Mouse (Mus musculus) midbrain, postnatal 0 days (tissue): Measurements from ENCODE around the gene Zc3h4. TPM values are rescaled to one million over a fixed set of nuclear protein-coding genes. Genes with fewer than 3 reads are reported as not detected.
A peak's percentile ranks its signal among the peaks of the same experiment; 100 is the strongest.

Source experiments
- ATAC-seq: fragments of 200-750 bp; cut with Nextera tagmentation; 2 replicates; pipeline ENCODE4 v1.8.0; 2017; ENCODE audit warnings: moderate number of reproducible peaks, mild to moderate bottlenecking, moderate TSS enrichment, moderate library complexity; ENCODE audit not compliant: low FRiP score
- DNase-seq: peaks from one replicate; pipeline ENCODE4 v3.0.0-alpha.2; 2015; ENCODE audit warnings: low spot score
- H3K27ac ChIP-seq: fragments of 300-500 bp; sonication (generic); 2 replicates; pipeline ENCODE4 v1.5.1; 2014; ENCODE audit warnings: low read depth, mild to moderate bottlenecking, low read length, mixed read lengths
- H3K27me3 ChIP-seq: fragments of 300-500 bp; sonication (generic); 2 replicates; pipeline ENCODE4 v1.6.1; 2014; ENCODE audit warnings: low read length, control low read depth, mixed read lengths; ENCODE audit not compliant: insufficient read depth
- H3K36me3 ChIP-seq: fragments of 300-500 bp; sonication (generic); 2 replicates; pipeline ENCODE4 v1.6.1; 2014; ENCODE audit warnings: low read length, control low read depth, mixed read lengths; ENCODE audit not compliant: insufficient read depth
- H3K4me1 ChIP-seq: fragments of 300-500 bp; sonication (generic); 2 replicates; pipeline ENCODE4 v1.6.1; 2014; ENCODE audit warnings: mild to moderate bottlenecking, control low read depth, antibody characterized with exemption, low read length, mixed read lengths; ENCODE audit not compliant: insufficient read depth
- H3K4me2 ChIP-seq: fragments of 300-500 bp; sonication (generic); 2 replicates; pipeline ENCODE4 v1.6.1; 2014; ENCODE audit warnings: low read depth, mild to moderate bottlenecking, low read length, mixed read lengths; ENCODE audit not compliant: poor library complexity, severe bottlenecking
- H3K4me3 ChIP-seq: fragments of 300-500 bp; sonication (generic); 2 replicates; pipeline ENCODE4 v1.5.1; 2014; ENCODE audit warnings: low read depth, mild to moderate bottlenecking, low read length, moderate library complexity
- H3K9ac ChIP-seq: fragments of 300-500 bp; sonication (generic); replicated peaks from 2 replicates; pipeline ENCODE4 v1.6.1; 2014; ENCODE audit warnings: mild to moderate bottlenecking, low read length, moderate library complexity, mixed read lengths; ENCODE audit not compliant: poor library complexity, severe bottlenecking
- H3K9me3 ChIP-seq: fragments of 300-500 bp; sonication (generic); 2 replicates; pipeline ENCODE4 v1.6.1; 2016; ENCODE audit warnings: low read length, control low read depth
- CTCF ChIP-seq: IDR thresholded peaks from 2 replicates; pipeline ENCODE4 v1.5.1; 2016; ENCODE audit warnings: antibody characterized with exemption, mild to moderate bottlenecking
- WGBS: fragments of 180-500 bp; shearing (Covaris S2); extraction: QIAGEN DNeasy Blood & Tissue Kit; methylation state at CpG from one replicate; pipeline ENCODE4 v1.1.7; 2014; 5-methylcytosine and 5-hydroxymethylcytosine counted together
- polyA plus RNA-seq: library from polyadenylated mRNA; unstranded; fragments of >200 nt; fragmentation: Nextera tagmentation; extraction: Ambion mirVana; gene quantifications from 2 replicates; pipeline ENCODE4 v1.2.1, GENCODE M21; 2015
- total RNA-seq: library from RNA; depleted of rRNA; stranded (reverse); fragments of >200 nt; gene quantifications from 2 replicates; pipeline ENCODE4 v1.2.3, GENCODE M21; 2014; rRNA removed

The Zc3h4 gene
- total and polyA plus RNA-seq, 2 experiments from 2014 or later, result 9.7 to 41.1 TPM

DNA sequence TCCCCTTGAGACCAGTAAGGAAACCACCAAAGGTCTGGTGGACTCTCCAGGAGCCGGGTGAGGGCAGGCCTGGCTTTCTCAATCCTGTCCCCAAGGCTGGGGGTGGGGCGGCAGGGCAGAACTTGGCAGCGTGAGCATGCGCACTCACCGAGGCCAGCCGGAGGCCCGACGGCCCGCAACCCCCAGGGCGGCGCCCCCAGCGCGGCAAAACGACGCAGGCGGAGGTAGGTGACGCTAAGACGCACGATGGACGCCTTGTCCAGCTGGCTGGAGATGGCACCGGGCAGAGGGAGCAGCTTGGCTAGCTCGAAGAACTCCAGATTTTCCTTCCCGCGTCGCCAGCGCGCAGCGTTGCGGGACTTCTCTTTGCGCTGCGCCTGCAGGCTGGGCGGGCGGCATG, 73.7 kb downstream of the Zc3h4 start:
- no peak for ATAC-seq
- H3K27ac ChIP-seq, result no peak overlapping the region
- WGBS, result 6% methylated on average over 32 of the region's 33 CpGs
- no peak for TF ChIP-seq CTCF
- no peaks in the 10 kb centered on the region for H3K9me3 ChIP-seq
- H3K36me3 ChIP-seq, result no peaks in the 10 kb centered on the region
- no peak for DNase-seq
- 0 out of 2 replicates have a peak, but pooled peaks cover 11% of the 10 kb centered on the region for H3K4me1 ChIP-seq
- H3K4me3 ChIP-seq, result 0 out of 2 replicates have a peak overlapping the region, but pooled peaks have one; percentile 16
- peak overlapping the region; percentile 29 for H3K4me2 ChIP-seq
- no peak overlapping the region for H3K9ac ChIP-seq
- H3K27me3 ChIP-seq, result peaks cover 51% of the 10 kb centered on the region

- Histone ChIP-seq H3K27me3 (peaks cover 51% of the 10 kb centered on the region), H3K4me1 (0 out of 2 replicates have a peak, but pooled peaks cover 11% of the 10 kb centered on the region), H3K9ac (no peak overlapping the region), H3K9me3 (no peaks in the 10 kb centered on the region), H3K36me3 (no peaks in the 10 kb centered on the region), H3K27ac (no peak overlapping the region), H3K4me3 (peak overlapping the region; percentile 36), H3K4me2 (peak overlapping the region; percentile 68)
- ATAC-seq, result no peak
- no peak for TF ChIP-seq CTCF
- WGBS, result 3% methylated on average over 14 of the region's 23 CpGs
- no peak for DNase-seq
Observed at GRCm38 (mm10) chr7:16475321-16475720, 74.6 kb downstream of the Zc3h4 start.

DNA sequence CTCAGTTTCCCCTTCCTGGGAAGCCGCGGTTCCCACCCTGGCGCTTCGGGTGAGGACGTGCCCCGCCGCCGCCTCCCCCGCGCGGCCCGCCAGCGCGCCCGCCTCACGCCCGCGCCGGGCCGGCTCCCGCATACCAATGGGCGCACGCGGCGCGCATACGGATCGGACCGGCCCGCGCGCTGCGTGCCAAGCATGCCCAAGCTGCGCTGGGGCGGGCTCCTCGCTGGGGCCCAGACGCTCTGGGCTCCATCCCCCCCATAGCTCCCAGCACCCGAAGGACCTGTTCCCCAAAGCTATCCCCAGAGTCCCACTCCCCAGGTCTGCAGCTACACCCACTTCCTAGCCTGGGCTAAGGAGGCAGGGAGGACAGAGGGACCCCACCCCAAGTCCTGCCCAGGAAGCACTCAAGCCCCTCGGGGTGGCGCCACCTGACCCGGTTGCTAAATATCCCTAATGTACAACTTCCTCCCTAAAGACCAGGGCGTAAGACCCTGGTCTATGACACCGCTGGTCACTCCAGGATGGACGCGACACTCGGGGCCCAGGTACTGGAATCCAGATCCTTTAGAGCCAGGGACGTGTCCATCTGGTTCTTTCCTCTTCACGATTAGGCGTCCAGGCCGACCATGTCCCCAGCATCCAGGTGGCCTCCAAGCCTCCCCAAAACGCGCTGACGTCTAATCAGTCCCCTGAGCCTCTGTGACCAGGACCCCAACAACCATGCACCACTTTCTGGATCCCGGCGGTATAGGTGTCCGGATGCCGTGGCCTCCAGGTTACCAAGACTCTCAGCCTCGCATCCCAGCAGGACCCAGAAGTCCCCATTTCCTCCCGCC, 75.3 kb downstream of the Zc3h4 start:
- H3K9me3 ChIP-seq, result no peaks in the 10 kb centered on the region
- H3K9ac ChIP-seq, result peak overlapping the region; percentile 44; the same call in 1 of the 2 replicates
- peaks cover 51% of the 10 kb centered on the region for H3K27me3 ChIP-seq
- peak overlapping the region; percentile 36 for H3K4me3 ChIP-seq
- ATAC-seq (peak; percentile 36), DNase-seq (no peak)
- peak overlapping the region; percentile 68 for H3K4me2 ChIP-seq
- TF ChIP-seq CTCF, result no peak
- H3K4me1 ChIP-seq, result 0 out of 2 replicates have a peak, but pooled peaks cover 11% of the 10 kb centered on the region
- 3% methylated on average over 32 of the region's 59 CpGs for WGBS
- no peaks in the 10 kb centered on the region for H3K36me3 ChIP-seq
- no peak overlapping the region for H3K27ac ChIP-seq

DNA sequence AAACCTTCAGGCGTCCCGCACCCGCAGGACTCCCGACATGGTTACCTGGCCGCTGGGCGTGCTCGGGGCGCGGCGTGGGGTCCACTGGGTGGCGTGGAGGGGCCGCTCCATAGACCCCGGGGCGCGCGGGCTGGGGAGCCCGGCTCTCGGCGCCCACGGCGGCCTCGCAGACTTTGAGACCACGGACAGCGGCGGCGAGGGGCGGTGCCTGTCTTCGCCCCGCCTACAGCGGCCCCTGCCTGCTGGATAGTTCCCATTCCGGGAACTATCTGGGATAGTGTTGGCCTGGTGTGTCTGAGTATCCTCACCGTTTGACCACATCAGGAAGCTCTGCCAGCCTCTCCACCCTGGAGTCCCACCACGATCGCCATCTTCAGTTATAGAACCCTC, 75.9 kb downstream of the Zc3h4 start:
- ATAC-seq, result 0 out of 2 replicates have a peak, but pooled peaks have one; percentile 21
- Histone ChIP-seq H3K27ac (no peak overlapping the region), H3K4me3 (peak overlapping the region; percentile 36), H3K4me2 (peak overlapping the region; percentile 68), H3K9me3 (no peaks in the 10 kb centered on the region), H3K4me1 (0 out of 2 replicates have a peak, but pooled peaks cover 11% of the 10 kb centered on the region), H3K36me3 (no peaks in the 10 kb centered on the region), H3K27me3 (peaks cover 51% of the 10 kb centered on the region), H3K9ac (peak overlapping the region; percentile 44; the same call in 1 of the 2 replicates)
- WGBS, result 1% methylated on average over 26 of the region's 34 CpGs
- no peak for TF ChIP-seq CTCF
- no peak for DNase-seq

DNA sequence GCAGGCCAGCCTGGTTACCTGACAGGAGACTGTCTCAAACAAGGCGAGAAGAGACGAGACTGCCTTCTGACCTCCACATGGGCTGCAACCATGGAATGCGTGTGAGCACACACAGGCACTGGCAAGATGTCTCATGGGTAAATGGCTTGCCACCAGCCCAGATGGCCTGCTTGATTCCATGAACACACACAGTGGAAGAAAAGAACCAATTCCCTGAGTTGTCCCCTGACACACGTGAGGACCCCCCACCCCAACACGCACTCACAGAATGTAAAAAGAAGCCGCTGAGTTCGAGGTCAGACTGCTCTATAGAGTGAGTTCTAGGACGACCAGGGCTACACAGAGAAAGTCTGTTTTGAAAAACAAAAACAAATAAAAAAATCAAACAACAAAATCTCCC, 76.9 kb downstream of the Zc3h4 start, which contains the start of gene Npas1:
Gene Npas1, minus strand, starts transcription at position 101 of the 400 bp plus-strand sequence.
- Histone ChIP-seq H3K4me2 (peak within 1 kb of the TSS; percentile 68), H3K9me3 (no peaks in the 10 kb centered on the region), H3K36me3 (no peaks in the 10 kb centered on the region), H3K27me3 (peaks cover 45% of the 10 kb centered on the region), H3K27ac (no peak within 1 kb of the TSS), H3K4me3 (peak within 1 kb of the TSS; percentile 36), H3K9ac (peak within 1 kb of the TSS; percentile 44; the same call in 1 of the 2 replicates), H3K4me1 (0 out of 2 replicates have a peak, but pooled peaks cover 11% of the 10 kb centered on the region)
- WGBS, result 91% methylated on average over 8 of the region's 8 CpGs
- DNase-seq, result no peak
- no peak for TF ChIP-seq CTCF
- ATAC-seq, result no peak

Other genes with a start within 250 kb of the Zc3h4 start
- gene Meis3, start 225.8 kb upstream of the Zc3h4 start, total RNA-seq, result 93.8 and 111 TPM in 2 replicates
- 106 TPM in 2 replicates for gene Meis3, start 225.8 kb upstream of the Zc3h4 start, polyA plus RNA-seq
- 18.3 and 21.7 TPM in 2 replicates for gene Dhx34, start 178.9 kb upstream of the Zc3h4 start, total RNA-seq
- 9.3 and 10.3 TPM in 2 replicates for gene Dhx34, start 178.9 kb upstream of the Zc3h4 start, polyA plus RNA-seq
- gene C5ar2, start 156.8 kb upstream of the Zc3h4 start, total RNA-seq, result 0.05 and 0.09 TPM in 2 replicates
- 0.14 and 0.20 TPM in 2 replicates for gene C5ar2, start 156.8 kb upstream of the Zc3h4 start, polyA plus RNA-seq
- 0.85 and 1.4 TPM in 2 replicates for gene C5ar1, start 141.4 kb upstream of the Zc3h4 start, total RNA-seq
- 1.4 TPM in 2 replicates for gene C5ar1, start 141.4 kb upstream of the Zc3h4 start, polyA plus RNA-seq
- 58.2 and 60.5 TPM in 2 replicates for gene Inafm1, start 127.3 kb upstream of the Zc3h4 start, total RNA-seq
- gene Inafm1, start 127.3 kb upstream of the Zc3h4 start, polyA plus RNA-seq, result 84.2 and 84.5 TPM in 2 replicates
- 31.5 and 35.0 TPM in 2 replicates for gene Ccdc9, start 114.1 kb upstream of the Zc3h4 start, total RNA-seq
- gene Ccdc9, start 114.1 kb upstream of the Zc3h4 start, polyA plus RNA-seq, result 12.7 and 13.6 TPM in 2 replicates
- 45.1 and 50.6 TPM in 2 replicates for gene Bbc3, start 92.5 kb upstream of the Zc3h4 start, total RNA-seq
- gene Bbc3, start 92.5 kb upstream of the Zc3h4 start, polyA plus RNA-seq, result 38.9 and 39.0 TPM in 2 replicates
- gene Sae1, start 13.1 kb upstream of the Zc3h4 start, total RNA-seq, result 84.6 and 98.2 TPM in 2 replicates
- gene Sae1, start 13.1 kb upstream of the Zc3h4 start, polyA plus RNA-seq, result 195 and 199 TPM in 2 replicates
- 43.1 and 55.6 TPM in 2 replicates for gene Tmem160, start 51.9 kb downstream of the Zc3h4 start, total RNA-seq
- gene Tmem160, start 51.9 kb downstream of the Zc3h4 start, polyA plus RNA-seq, result 105 and 108 TPM in 2 replicates
- 9.4 and 11.1 TPM in 2 replicates for gene Npas1, start 76.8 kb downstream of the Zc3h4 start, total RNA-seq
- gene Npas1, start 76.8 kb downstream of the Zc3h4 start, polyA plus RNA-seq, result 9.5 and 12.3 TPM in 2 replicates
- gene Arhgap35, start 214.1 kb downstream of the Zc3h4 start, total RNA-seq, result 157 and 177 TPM in 2 replicates
- 25.3 and 26.9 TPM in 2 replicates for gene Arhgap35, start 214.1 kb downstream of the Zc3h4 start, polyA plus RNA-seq